Mouse (Mus musculus) sigmoid colon, adult 10 weeks (tissue): ENCODE results near the gene Cpa5. TPM values are rescaled to one million over a fixed set of nuclear protein-coding genes. Genes with fewer than 3 reads are reported as not detected.

Experiments
- polyA plus RNA-seq: library from polyadenylated mRNA; stranded (reverse); fragments of 350-450 nt; fragmentation: Illumina TruSeq; extraction: RNeasy Lipid Tissue Mini Kit (QIAGEN cat#74804); gene quantifications from one replicate; pipeline ENCODE4 v1.2.3, GENCODE M21; 2014; ENCODE audit warnings: low read depth, low replicate concordance

The Cpa5 gene
- not detected for polyA plus RNA-seq

GRCm38 (mm10) chr6:30610710-30611109 is at the start of gene Cpa5:
Cpa5 (plus strand) TSS chr6:30611010.

GRCm38 (mm10) chr6:30568069-30568468 is 42.7 kb upstream of the Cpa5 start, which contains the start of gene Cpa4:
Cpa4 (plus strand) TSS chr6:30568369.

GRCm38 (mm10) chr6:30638674-30639268 is 28.0 kb downstream of the Cpa5 start, which contains the start of gene Cpa1:
Cpa1 (plus strand) TSS chr6:30639218.

Other genes starting within 250 kb of the Cpa5 start
- 2.3 TPM for gene Zc3hc1, start 220.0 kb upstream of the Cpa5 start, polyA plus RNA-seq
- gene Klhdc10, start 209.1 kb upstream of the Cpa5 start, polyA plus RNA-seq, result 38.2 TPM
- gene Tmem209, start 101.2 kb upstream of the Cpa5 start, polyA plus RNA-seq, result 44.8 TPM
- not detected for gene Ssmem1, start 101.2 kb upstream of the Cpa5 start, polyA plus RNA-seq
- gene Cpa2, start 69.4 kb upstream of the Cpa5 start, polyA plus RNA-seq, result 7.4 TPM
- not detected for gene Cpa4, start 42.6 kb upstream of the Cpa5 start, polyA plus RNA-seq
- gene Cpa1, start 28.2 kb downstream of the Cpa5 start, polyA plus RNA-seq, result 1.6 TPM
- gene Cep41, start 82.7 kb downstream of the Cpa5 start, polyA plus RNA-seq, result 7.0 TPM
- gene Mest, start 112.5 kb downstream of the Cpa5 start, polyA plus RNA-seq, result 4.0 TPM